Mouse (Mus musculus) embryo, embryonic 10.5 days (tissue): ENCODE measurements around the gene Cd27.

Experiments
- DNase-seq: peaks from one replicate; pipeline ENCODE4 v3.0.0-alpha.2; 2015; ENCODE audit warnings: low spot score

Gene Cd27

GRCm38 (mm10) chr6:125244551-125244950 is 7.7 kb upstream of the Cd27 start:
- no peak for DNase-seq

- DNase-seq = no peak
Observed at GRCm38 (mm10) chr6:125241566-125241965, 4.8 kb upstream of the Cd27 start.

GRCm38 (mm10) chr6:125240617-125241016 is 3.8 kb upstream of the Cd27 start:
- DNase-seq = no peak

- DNase-seq = no peak
Observed at GRCm38 (mm10) chr6:125239547-125239946, 2.7 kb upstream of the Cd27 start.

- no peak for DNase-seq
Observed at GRCm38 (mm10) chr6:125238396-125238795, 1.6 kb upstream of the Cd27 start.

GRCm38 (mm10) chr6:125237421-125237820 is 611 bp upstream of the Cd27 start:
- DNase-seq = no peak

GRCm38 (mm10) chr6:125236341-125236740 is 469 bp downstream of the Cd27 start:
- DNase-seq = no peak

GRCm38 (mm10) chr6:125234520-125234828 is 2.3 kb downstream of the Cd27 start:
- no peak for DNase-seq

- no peak for DNase-seq
Observed at GRCm38 (mm10) chr6:125233816-125234519, 2.8 kb downstream of the Cd27 start.

- DNase-seq = no peak
Observed at GRCm38 (mm10) chr6:125232516-125232915, 4.3 kb downstream of the Cd27 start.

GRCm38 (mm10) chr6:125232045-125232437 is 4.8 kb downstream of the Cd27 start:
- no peak for DNase-seq

GRCm38 (mm10) chr6:125231117-125232044 is 5.4 kb downstream of the Cd27 start, which contains the start of gene Tapbpl:
Gene Tapbpl (minus strand): TSS chr6:125231860.
- DNase-seq = peak; percentile 78

- DNase-seq = no peak
Observed at GRCm38 (mm10) chr6:125230571-125230970, 6.2 kb downstream of the Cd27 start.

- DNase-seq = peak; percentile 16
Observed at GRCm38 (mm10) chr6:125225518-125226115, 11.2 kb downstream of the Cd27 start.

- no peak for DNase-seq
Observed at GRCm38 (mm10) chr6:125222577-125222976, 14.2 kb downstream of the Cd27 start.

- no peak for DNase-seq
Observed at GRCm38 (mm10) chr6:125222146-125222545, 14.7 kb downstream of the Cd27 start.

- DNase-seq = no peak
Observed at GRCm38 (mm10) chr6:125221115-125221745, 15.6 kb downstream of the Cd27 start.

- peak; percentile 78 for DNase-seq
Observed at GRCm38 (mm10) chr6:125218963-125219362, 17.8 kb downstream of the Cd27 start.

GRCm38 (mm10) chr6:125217899-125218298 is 18.9 kb downstream of the Cd27 start:
- no peak for DNase-seq

- no peak for DNase-seq
Observed at GRCm38 (mm10) chr6:125216898-125217297, 19.9 kb downstream of the Cd27 start.

- DNase-seq = peak; percentile 99
Observed at GRCm38 (mm10) chr6:125215148-125215954, 21.5 kb downstream of the Cd27 start, which contains the start of gene Vamp1. Gene Vamp1 (plus strand): TSS chr6:125215551.
